Mouse (Mus musculus) testis, adult 2 months (tissue): ENCODE measurements around the gene Tmem236.

Experiments
- CTCF ChIP-seq: fragments of 200-500 bp; IDR thresholded peaks from 2 replicates; pipeline ENCODE4 v1.5.1; 2012; ENCODE audit warnings: low read depth, mild to moderate bottlenecking, inconsistent platforms, low read length, moderate library complexity; ENCODE audit not compliant: control insufficient read depth, insufficient read depth, insufficient replicate concordance
- POLR2A ChIP-seq: fragments of 200-500 bp; IDR thresholded peaks from 2 replicates; pipeline ENCODE4 v1.6.1; 2012; ENCODE audit warnings: low read depth, mild to moderate bottlenecking, inconsistent platforms, low read length, moderate library complexity; ENCODE audit not compliant: control insufficient read depth

GRCm38 (mm10) chr2:14165066-14165465 is 9.3 kb upstream of the Tmem236 start:
- TF ChIP-seq CTCF (no peak), POLR2A (no peak)
